Mouse (Mus musculus) lung, postnatal 14 days (tissue): ENCODE measurements at regions not wholly inside any gene's neighbourhood (a gene's known extent, or its start where the extent isn't known, plus 50 kb on each side); places are given as distances from the start of the nearest gene placed in this dataset.
A peak's percentile ranks its signal among the peaks of the same experiment; 100 is the strongest.

Source experiments
- DNase-seq: peaks from one replicate; pipeline ENCODE4 v3.0.0; 2021

- no peak for DNase-seq
Measured at GRCm38 (mm10) chr13:72358243-72358904, 270.2 kb upstream of the Irx2 start.

GRCm38 (mm10) chr13:72365534-72366271, 262.9 kb upstream of the Irx2 start:
- no peak for DNase-seq

- no peak for DNase-seq
Measured at GRCm38 (mm10) chr13:72366281-72366680, 262.3 kb upstream of the Irx2 start.

- peak; percentile 6 for DNase-seq
Measured at GRCm38 (mm10) chr13:72370131-72370530, 258.5 kb upstream of the Irx2 start.

- DNase-seq, result peak; percentile 18
Measured at GRCm38 (mm10) chr13:72370997-72371396, 257.6 kb upstream of the Irx2 start.

GRCm38 (mm10) chr13:72393366-72393765, 235.3 kb upstream of the Irx2 start:
- DNase-seq, result peak; percentile 4

- no peak for DNase-seq
Measured at GRCm38 (mm10) chr13:72400677-72401076, 227.9 kb upstream of the Irx2 start.

- DNase-seq, result no peak
Measured at GRCm38 (mm10) chr13:72409238-72409965, 219.2 kb upstream of the Irx2 start.

GRCm38 (mm10) chr13:72412656-72413055, 216.0 kb upstream of the Irx2 start:
- DNase-seq, result no peak

- DNase-seq, result no peak
Measured at GRCm38 (mm10) chr13:72416981-72417380, 211.6 kb upstream of the Irx2 start.

- DNase-seq, result no peak
Measured at GRCm38 (mm10) chr13:72417816-72418215, 210.8 kb upstream of the Irx2 start.

- DNase-seq, result no peak
Measured at GRCm38 (mm10) chr13:72418285-72418684, 210.3 kb upstream of the Irx2 start.

- no peak for DNase-seq
Measured at GRCm38 (mm10) chr13:72419532-72419931, 209.1 kb upstream of the Irx2 start.

GRCm38 (mm10) chr13:72425917-72426316, 202.7 kb upstream of the Irx2 start:
- no peak for DNase-seq

GRCm38 (mm10) chr13:72445336-72445735, 183.3 kb upstream of the Irx2 start:
- no peak for DNase-seq

- no peak for DNase-seq
Measured at GRCm38 (mm10) chr13:72448458-72449058, 180.1 kb upstream of the Irx2 start.

- no peak for DNase-seq
Measured at GRCm38 (mm10) chr13:72495353-72495752, 133.3 kb upstream of the Irx2 start.

- DNase-seq, result no peak
Measured at GRCm38 (mm10) chr13:72497036-72497435, 131.6 kb upstream of the Irx2 start.

- DNase-seq, result no peak
Measured at GRCm38 (mm10) chr13:72497521-72497920, 131.1 kb upstream of the Irx2 start.

- DNase-seq, result no peak
Measured at GRCm38 (mm10) chr13:72505954-72506353, 122.7 kb upstream of the Irx2 start.

GRCm38 (mm10) chr13:72538633-72539032, 90.0 kb upstream of the Irx2 start:
- DNase-seq, result no peak

- no peak for DNase-seq
Measured at GRCm38 (mm10) chr13:72541706-72542105, 86.9 kb upstream of the Irx2 start.

- DNase-seq, result no peak
Measured at GRCm38 (mm10) chr13:72557951-72558350, 70.7 kb upstream of the Irx2 start.
